Mouse (Mus musculus): Measurements from ENCODE around the gene Cep112. TPM values are rescaled to one million over a fixed set of nuclear protein-coding genes. Genes with fewer than 3 reads are reported as not detected.

Cep112 gene
- polyA plus RNA-seq, 1 experiment from 2014 or later: 12.7 TPM

GRCm38 (mm10) chr11:108475738-108476137, 50.7 kb downstream of the Cep112 start:
- no peak overlapping the region for H3K4me3 ChIP-seq (ENCODE audit: low read length)
- H3K9me3 ChIP-seq (ENCODE audit: control insufficient read depth, low read length): no peaks in the 10 kb centered on the region
- H3K4me1 ChIP-seq (ENCODE audit: control insufficient read depth, insufficient read depth, low read depth, low read length): no peaks in the 10 kb centered on the region
- no peak overlapping the region for H3K4me2 ChIP-seq (ENCODE audit: low read length)
- no peaks in the 10 kb centered on the region for H3K36me3 ChIP-seq (ENCODE audit: control insufficient read depth, insufficient read depth, low read length)
- no peak overlapping the region for H3K27ac ChIP-seq (ENCODE audit: low read depth, low read length)
- no peaks in the 10 kb centered on the region for H3K27me3 ChIP-seq (replicated peaks; ENCODE audit: control insufficient read depth, insufficient read depth, low read length)
- WGBS: 71% methylated on average over 7 of the region's 7 CpGs
- no peak for ATAC-seq
- H3K9ac ChIP-seq (ENCODE audit: low read depth, low read length): no peak overlapping the region

- Histone ChIP-seq H3K27me3 (replicated peaks; ENCODE audit: control insufficient read depth, insufficient read depth, low read length) (no peaks in the 10 kb centered on the region), H3K9ac (ENCODE audit: low read depth, low read length) (no peak overlapping the region)
- WGBS: 90% methylated on average over 1 of the region's 1 CpGs
Observed at GRCm38 (mm10) chr11:108476226-108476625, 51.2 kb downstream of the Cep112 start.

GRCm38 (mm10) chr11:108483976-108484375, 59.0 kb downstream of the Cep112 start:
- no peaks in the 10 kb centered on the region for H3K36me3 ChIP-seq (ENCODE audit: control insufficient read depth, insufficient read depth, low read length)
- ATAC-seq: no peak
- H3K9me3 ChIP-seq (ENCODE audit: control insufficient read depth, low read length): no peaks in the 10 kb centered on the region
- H3K4me2 ChIP-seq (ENCODE audit: low read length): no peak overlapping the region
- H3K9ac ChIP-seq (ENCODE audit: low read depth, low read length): no peak overlapping the region
- no peak overlapping the region for H3K4me3 ChIP-seq (ENCODE audit: low read length)
- H3K27me3 ChIP-seq (replicated peaks; ENCODE audit: control insufficient read depth, insufficient read depth, low read length): no peaks in the 10 kb centered on the region
- no peak overlapping the region for H3K27ac ChIP-seq (ENCODE audit: low read depth, low read length)
- no peaks in the 10 kb centered on the region for H3K4me1 ChIP-seq (ENCODE audit: control insufficient read depth, insufficient read depth, low read depth, low read length)
- WGBS: 60% methylated on average over 4 of the region's 4 CpGs

More at GRCm38 (mm10) chr11:108476226-108476625, 51.2 kb downstream of the Cep112 start:
- Histone ChIP-seq H3K9me3 (ENCODE audit: control insufficient read depth, low read length) (no peaks in the 10 kb centered on the region), H3K27ac (ENCODE audit: low read depth, low read length) (no peak overlapping the region), H3K36me3 (ENCODE audit: control insufficient read depth, insufficient read depth, low read length) (no peaks in the 10 kb centered on the region), H3K4me3 (ENCODE audit: low read length) (no peak overlapping the region), H3K4me2 (ENCODE audit: low read length) (no peak overlapping the region), H3K4me1 (ENCODE audit: control insufficient read depth, insufficient read depth, low read depth, low read length) (no peaks in the 10 kb centered on the region)
- ATAC-seq: no peak

GRCm38 (mm10) chr11:108488256-108488655, 63.3 kb downstream of the Cep112 start:
- ATAC-seq: no peak
- H3K27me3 ChIP-seq (replicated peaks; ENCODE audit: control insufficient read depth, insufficient read depth, low read length): no peaks in the 10 kb centered on the region
- H3K9ac ChIP-seq (ENCODE audit: low read depth, low read length): no peak overlapping the region
- H3K4me3 ChIP-seq (ENCODE audit: low read length): no peak overlapping the region
- WGBS: 89% methylated on average over 2 of the region's 2 CpGs
- H3K27ac ChIP-seq (ENCODE audit: low read depth, low read length): no peak overlapping the region
- H3K36me3 ChIP-seq (ENCODE audit: control insufficient read depth, insufficient read depth, low read length): no peaks in the 10 kb centered on the region
- H3K4me1 ChIP-seq (ENCODE audit: control insufficient read depth, insufficient read depth, low read depth, low read length): no peaks in the 10 kb centered on the region
- H3K4me2 ChIP-seq (ENCODE audit: low read length): no peak overlapping the region
- H3K9me3 ChIP-seq (ENCODE audit: control insufficient read depth, low read length): no peaks in the 10 kb centered on the region

GRCm38 (mm10) chr11:108489863-108490262, 64.9 kb downstream of the Cep112 start:
- no peaks in the 10 kb centered on the region for H3K9me3 ChIP-seq (ENCODE audit: control insufficient read depth, low read length)
- H3K4me1 ChIP-seq (ENCODE audit: control insufficient read depth, insufficient read depth, low read depth, low read length): no peaks in the 10 kb centered on the region
- 92% methylated on average over 4 of the region's 4 CpGs for WGBS
- ATAC-seq: no peak
- no peak overlapping the region for H3K4me3 ChIP-seq (ENCODE audit: low read length)
- H3K4me2 ChIP-seq (ENCODE audit: low read length): no peak overlapping the region
- H3K9ac ChIP-seq (ENCODE audit: low read depth, low read length): no peak overlapping the region
- H3K36me3 ChIP-seq (ENCODE audit: control insufficient read depth, insufficient read depth, low read length): no peaks in the 10 kb centered on the region
- H3K27me3 ChIP-seq (replicated peaks; ENCODE audit: control insufficient read depth, insufficient read depth, low read length): no peaks in the 10 kb centered on the region
- no peak overlapping the region for H3K27ac ChIP-seq (ENCODE audit: low read depth, low read length)

- Histone ChIP-seq H3K27ac (ENCODE audit: low read depth, low read length) (no peak overlapping the region), H3K4me3 (ENCODE audit: low read length) (no peak overlapping the region), H3K4me1 (ENCODE audit: control insufficient read depth, insufficient read depth, low read depth, low read length) (no peaks in the 10 kb centered on the region), H3K27me3 (replicated peaks; ENCODE audit: control insufficient read depth, insufficient read depth, low read length) (no peaks in the 10 kb centered on the region), H3K9ac (ENCODE audit: low read depth, low read length) (no peak overlapping the region), H3K4me2 (ENCODE audit: low read length) (no peak overlapping the region), H3K9me3 (ENCODE audit: control insufficient read depth, low read length) (no peaks in the 10 kb centered on the region), H3K36me3 (ENCODE audit: control insufficient read depth, insufficient read depth, low read length) (no peaks in the 10 kb centered on the region)
- 92% methylated on average over 5 of the region's 5 CpGs for WGBS
- ATAC-seq: no peak
Observed at GRCm38 (mm10) chr11:108508190-108508589, 83.2 kb downstream of the Cep112 start.

- no peak for ATAC-seq
- no peak overlapping the region for H3K27ac ChIP-seq (ENCODE audit: low read depth, low read length)
Observed at GRCm38 (mm10) chr11:108527725-108528363, 102.9 kb downstream of the Cep112 start.

GRCm38 (mm10) chr11:108532901-108533300, 107.9 kb downstream of the Cep112 start:
- no peaks in the 10 kb centered on the region for H3K9me3 ChIP-seq (ENCODE audit: control insufficient read depth, low read length)
- no peaks in the 10 kb centered on the region for H3K27me3 ChIP-seq (replicated peaks; ENCODE audit: control insufficient read depth, insufficient read depth, low read length)
- H3K27ac ChIP-seq (ENCODE audit: low read depth, low read length): no peak overlapping the region
- no peak overlapping the region for H3K9ac ChIP-seq (ENCODE audit: low read depth, low read length)
- ATAC-seq: no peak
- 79% methylated on average over 1 of the region's 1 CpGs for WGBS
- no peaks in the 10 kb centered on the region for H3K36me3 ChIP-seq (ENCODE audit: control insufficient read depth, insufficient read depth, low read length)
- no peak overlapping the region for H3K4me3 ChIP-seq (ENCODE audit: low read length)
- H3K4me2 ChIP-seq (ENCODE audit: low read length): no peak overlapping the region
- H3K4me1 ChIP-seq (ENCODE audit: control insufficient read depth, insufficient read depth, low read depth, low read length): no peaks in the 10 kb centered on the region

More at GRCm38 (mm10) chr11:108527725-108528363, 102.9 kb downstream of the Cep112 start:
- Histone ChIP-seq H3K4me1 (ENCODE audit: control insufficient read depth, insufficient read depth, low read depth, low read length) (no peaks in the 10 kb centered on the region), H3K27me3 (replicated peaks; ENCODE audit: control insufficient read depth, insufficient read depth, low read length) (no peaks in the 10 kb centered on the region), H3K36me3 (ENCODE audit: control insufficient read depth, insufficient read depth, low read length) (no peaks in the 10 kb centered on the region), H3K9me3 (ENCODE audit: control insufficient read depth, low read length) (no peaks in the 10 kb centered on the region), H3K4me2 (ENCODE audit: low read length) (no peak overlapping the region), H3K9ac (ENCODE audit: low read depth, low read length) (no peak overlapping the region), H3K4me3 (ENCODE audit: low read length) (no peak overlapping the region)
- 63% methylated on average over 5 of the region's 5 CpGs for WGBS

GRCm38 (mm10) chr11:108534014-108534413, 109.0 kb downstream of the Cep112 start:
- H3K27ac ChIP-seq (ENCODE audit: low read depth, low read length): no peak overlapping the region
- H3K4me3 ChIP-seq (ENCODE audit: low read length): no peak overlapping the region
- WGBS: 100% methylated on average over 3 of the region's 3 CpGs
- no peaks in the 10 kb centered on the region for H3K4me1 ChIP-seq (ENCODE audit: control insufficient read depth, insufficient read depth, low read depth, low read length)
- no peak overlapping the region for H3K4me2 ChIP-seq (ENCODE audit: low read length)
- H3K9ac ChIP-seq (ENCODE audit: low read depth, low read length): no peak overlapping the region
- no peaks in the 10 kb centered on the region for H3K36me3 ChIP-seq (ENCODE audit: control insufficient read depth, insufficient read depth, low read length)
- ATAC-seq: no peak
- no peaks in the 10 kb centered on the region for H3K9me3 ChIP-seq (ENCODE audit: control insufficient read depth, low read length)
- H3K27me3 ChIP-seq (replicated peaks; ENCODE audit: control insufficient read depth, insufficient read depth, low read length): no peaks in the 10 kb centered on the region
